Mouse (Mus musculus): ENCODE results near the gene Mindy1.
A peak's percentile ranks its signal among the peaks of the same experiment; 100 is the strongest.

Mindy1 gene

GRCm38 (mm10) chr3:95282381-95282864, 1.3 kb downstream of the Mindy1 start:
- peak; percentile 58 for DNase-seq (ENCODE audit: low read depth, low spot score)
- Histone ChIP-seq H3K36me3 (ENCODE audit: control insufficient read depth, insufficient read depth, low read length, poor library complexity, severe bottlenecking) (no peaks in the 10 kb centered on the region), H3K27me3 (ENCODE audit: control insufficient read depth, insufficient read depth, low read length, poor library complexity, severe bottlenecking) (no peaks in the 10 kb centered on the region)

- Histone ChIP-seq H3K36me3 (ENCODE audit: control insufficient read depth, insufficient read depth, low read length, poor library complexity, severe bottlenecking) (no peaks in the 10 kb centered on the region), H3K27me3 (ENCODE audit: control insufficient read depth, insufficient read depth, low read length, poor library complexity, severe bottlenecking) (no peaks in the 10 kb centered on the region)
- peak; percentile 38 for DNase-seq (ENCODE audit: low read depth, low spot score)
These were observed 1.9 kb downstream of the Mindy1 start for GRCm38 (mm10) chr3:95282865-95283588.

- H3K36me3 ChIP-seq (ENCODE audit: control insufficient read depth, insufficient read depth, low read length, poor library complexity, severe bottlenecking): no peaks in the 10 kb centered on the region
- H3K27me3 ChIP-seq (ENCODE audit: control insufficient read depth, insufficient read depth, low read length, poor library complexity, severe bottlenecking): no peaks in the 10 kb centered on the region
- no peak for DNase-seq (ENCODE audit: low read depth, low spot score)
These were observed 2.4 kb downstream of the Mindy1 start for GRCm38 (mm10) chr3:95283589-95283941.

GRCm38 (mm10) chr3:95284062-95284461, 2.9 kb downstream of the Mindy1 start:
- H3K36me3 ChIP-seq (ENCODE audit: control insufficient read depth, insufficient read depth, low read length, poor library complexity, severe bottlenecking): 0 out of 2 replicates have a peak, but pooled peaks cover 2% of the 10 kb centered on the region
- no peak for DNase-seq (ENCODE audit: low read depth, low spot score)
- no peaks in the 10 kb centered on the region for H3K27me3 ChIP-seq (ENCODE audit: control insufficient read depth, insufficient read depth, low read length, poor library complexity, severe bottlenecking)

- Histone ChIP-seq H3K36me3 (ENCODE audit: control insufficient read depth, insufficient read depth, low read length, poor library complexity, severe bottlenecking) (peaks cover 2% of the 10 kb centered on the region; the same call in 1 of the 2 replicates), H3K27me3 (ENCODE audit: control insufficient read depth, insufficient read depth, low read length, poor library complexity, severe bottlenecking) (no peaks in the 10 kb centered on the region)
- DNase-seq (ENCODE audit: low read depth, low spot score): no peak
These were observed 3.5 kb downstream of the Mindy1 start for GRCm38 (mm10) chr3:95284501-95285281.

GRCm38 (mm10) chr3:95285390-95285789, 4.2 kb downstream of the Mindy1 start:
- no peaks in the 10 kb centered on the region for H3K27me3 ChIP-seq (ENCODE audit: control insufficient read depth, insufficient read depth, low read length, poor library complexity, severe bottlenecking)
- DNase-seq (ENCODE audit: low read depth, low spot score): no peak
- H3K36me3 ChIP-seq (ENCODE audit: control insufficient read depth, insufficient read depth, low read length, poor library complexity, severe bottlenecking): peaks cover 2% of the 10 kb centered on the region; the same call in 1 of the 2 replicates

GRCm38 (mm10) chr3:95286011-95286410, 4.9 kb downstream of the Mindy1 start:
- peaks cover 2% of the 10 kb centered on the region; the same call in 1 of the 2 replicates for H3K36me3 ChIP-seq (ENCODE audit: control insufficient read depth, insufficient read depth, low read length, poor library complexity, severe bottlenecking)
- no peak for DNase-seq (ENCODE audit: low read depth, low spot score)
- no peaks in the 10 kb centered on the region for H3K27me3 ChIP-seq (ENCODE audit: control insufficient read depth, insufficient read depth, low read length, poor library complexity, severe bottlenecking)

- no peaks in the 10 kb centered on the region for H3K27me3 ChIP-seq (ENCODE audit: control insufficient read depth, insufficient read depth, low read length, poor library complexity, severe bottlenecking)
- DNase-seq (ENCODE audit: low read depth, low spot score): no peak
- H3K36me3 ChIP-seq (ENCODE audit: control insufficient read depth, insufficient read depth, low read length, poor library complexity, severe bottlenecking): peaks cover 2% of the 10 kb centered on the region; the same call in 1 of the 2 replicates
These were observed 5.4 kb downstream of the Mindy1 start for GRCm38 (mm10) chr3:95286510-95286909.

- Histone ChIP-seq H3K27me3 (ENCODE audit: control insufficient read depth, insufficient read depth, low read length, poor library complexity, severe bottlenecking) (no peaks in the 10 kb centered on the region), H3K36me3 (ENCODE audit: control insufficient read depth, insufficient read depth, low read length, poor library complexity, severe bottlenecking) (peaks cover 2% of the 10 kb centered on the region; the same call in 1 of the 2 replicates)
- DNase-seq (ENCODE audit: low read depth, low spot score): no peak
These were observed 6.4 kb downstream of the Mindy1 start for GRCm38 (mm10) chr3:95287541-95287940.

GRCm38 (mm10) chr3:95289419-95289818, 8.3 kb downstream of the Mindy1 start:
- no peaks in the 10 kb centered on the region for H3K27me3 ChIP-seq (ENCODE audit: control insufficient read depth, insufficient read depth, low read length, poor library complexity, severe bottlenecking)
- DNase-seq (ENCODE audit: low read depth, low spot score): no peak
- peaks cover 4% of the 10 kb centered on the region for H3K36me3 ChIP-seq (ENCODE audit: control insufficient read depth, insufficient read depth, low read length, poor library complexity, severe bottlenecking)

- no peaks in the 10 kb centered on the region for H3K27me3 ChIP-seq (ENCODE audit: control insufficient read depth, insufficient read depth, low read length, poor library complexity, severe bottlenecking)
- H3K36me3 ChIP-seq (ENCODE audit: control insufficient read depth, insufficient read depth, low read length, poor library complexity, severe bottlenecking): peaks cover 4% of the 10 kb centered on the region
- no peak for DNase-seq (ENCODE audit: low read depth, low spot score)
These were observed 9.0 kb downstream of the Mindy1 start for GRCm38 (mm10) chr3:95290156-95290555.

- Histone ChIP-seq H3K36me3 (ENCODE audit: control insufficient read depth, insufficient read depth, low read length, poor library complexity, severe bottlenecking) (peaks cover 4% of the 10 kb centered on the region), H3K27me3 (ENCODE audit: control insufficient read depth, insufficient read depth, low read length, poor library complexity, severe bottlenecking) (no peaks in the 10 kb centered on the region)
- no peak for DNase-seq (ENCODE audit: low read depth, low spot score)
These were observed 9.9 kb downstream of the Mindy1 start for GRCm38 (mm10) chr3:95291041-95291440.

GRCm38 (mm10) chr3:95292899-95293298, 11.8 kb downstream of the Mindy1 start:
- no peak for DNase-seq (ENCODE audit: low read depth, low spot score)
- Histone ChIP-seq H3K36me3 (ENCODE audit: control insufficient read depth, insufficient read depth, low read length, poor library complexity, severe bottlenecking) (peaks cover 4% of the 10 kb centered on the region), H3K27me3 (ENCODE audit: control insufficient read depth, insufficient read depth, low read length, poor library complexity, severe bottlenecking) (no peaks in the 10 kb centered on the region)

GRCm38 (mm10) chr3:95293537-95293936, 12.4 kb downstream of the Mindy1 start:
- peaks cover 4% of the 10 kb centered on the region for H3K36me3 ChIP-seq (ENCODE audit: control insufficient read depth, insufficient read depth, low read length, poor library complexity, severe bottlenecking)
- DNase-seq (ENCODE audit: low read depth, low spot score): peak; percentile 19

GRCm38 (mm10) chr3:95294316-95294715, 13.2 kb downstream of the Mindy1 start:
- Histone ChIP-seq H3K27me3 (ENCODE audit: control insufficient read depth, insufficient read depth, low read length, poor library complexity, severe bottlenecking) (no peaks in the 10 kb centered on the region), H3K36me3 (ENCODE audit: control insufficient read depth, insufficient read depth, low read length, poor library complexity, severe bottlenecking) (peaks cover 3% of the 10 kb centered on the region)
- DNase-seq (ENCODE audit: low read depth, low spot score): no peak

More at GRCm38 (mm10) chr3:95293537-95293936, 12.4 kb downstream of the Mindy1 start:
- no peaks in the 10 kb centered on the region for H3K27me3 ChIP-seq (ENCODE audit: control insufficient read depth, insufficient read depth, low read length, poor library complexity, severe bottlenecking)

All from splenic B cell, adult 2 months (primary cell).